Mouse (Mus musculus): ENCODE results near the gene Plxdc1.

Plxdc1 gene

GRCm38 (mm10) chr11:98016824-98017223 is 30.6 kb upstream of the Plxdc1 start:
- DNase-seq (ENCODE audit: low read depth, low spot score) = no peak

GRCm38 (mm10) chr11:98016177-98016576 is 29.9 kb upstream of the Plxdc1 start:
- DNase-seq (ENCODE audit: low read depth, low spot score) = no peak

- DNase-seq (ENCODE audit: low read depth, low spot score) = no peak
Measured at GRCm38 (mm10) chr11:98012831-98013230, 26.6 kb upstream of the Plxdc1 start.

GRCm38 (mm10) chr11:98011716-98012115 is 25.5 kb upstream of the Plxdc1 start:
- no peak for DNase-seq (ENCODE audit: low read depth, low spot score)

- DNase-seq (ENCODE audit: low read depth, low spot score) = no peak
Measured at GRCm38 (mm10) chr11:98008087-98008486, 21.8 kb upstream of the Plxdc1 start.

GRCm38 (mm10) chr11:98005686-98006085 is 19.4 kb upstream of the Plxdc1 start:
- no peak for DNase-seq (ENCODE audit: low read depth, low spot score)

GRCm38 (mm10) chr11:98005076-98005475 is 18.8 kb upstream of the Plxdc1 start:
- DNase-seq (ENCODE audit: low read depth, low spot score) = no peak

GRCm38 (mm10) chr11:98004161-98004560 is 17.9 kb upstream of the Plxdc1 start:
- DNase-seq (ENCODE audit: low read depth, low spot score) = no peak

GRCm38 (mm10) chr11:98003171-98003671 is 17.0 kb upstream of the Plxdc1 start:
- no peak for DNase-seq (ENCODE audit: low read depth, low spot score)

GRCm38 (mm10) chr11:98002627-98003026 is 16.4 kb upstream of the Plxdc1 start:
- no peak for DNase-seq (ENCODE audit: low read depth, low spot score)

GRCm38 (mm10) chr11:98001986-98002385 is 15.7 kb upstream of the Plxdc1 start:
- no peak for DNase-seq (ENCODE audit: low read depth, low spot score)

- DNase-seq (ENCODE audit: low read depth, low spot score) = no peak
Measured at GRCm38 (mm10) chr11:98001351-98001824, 15.1 kb upstream of the Plxdc1 start.

- no peak for DNase-seq (ENCODE audit: low read depth, low spot score)
Measured at GRCm38 (mm10) chr11:98000378-98001140, 14.3 kb upstream of the Plxdc1 start.

GRCm38 (mm10) chr11:97999748-98000147 is 13.5 kb upstream of the Plxdc1 start:
- no peak for DNase-seq (ENCODE audit: low read depth, low spot score)

GRCm38 (mm10) chr11:97998898-97999608 is 12.8 kb upstream of the Plxdc1 start:
- no peak for DNase-seq (ENCODE audit: low read depth, low spot score)

- no peak for DNase-seq (ENCODE audit: low read depth, low spot score)
Measured at GRCm38 (mm10) chr11:97998074-97998793, 12.0 kb upstream of the Plxdc1 start.

GRCm38 (mm10) chr11:97997387-97997960 is 11.2 kb upstream of the Plxdc1 start:
- DNase-seq (ENCODE audit: low read depth, low spot score) = no peak

GRCm38 (mm10) chr11:97996691-97997090 is 10.4 kb upstream of the Plxdc1 start:
- DNase-seq (ENCODE audit: low read depth, low spot score) = no peak

- no peak for DNase-seq (ENCODE audit: low read depth, low spot score)
Measured at GRCm38 (mm10) chr11:97995564-97996288, 9.5 kb upstream of the Plxdc1 start, which contains the start of gene Arl5c. Gene Arl5c (minus strand): TSS chr11:97996181.

GRCm38 (mm10) chr11:97994539-97995100 is 8.4 kb upstream of the Plxdc1 start:
- no peak for DNase-seq (ENCODE audit: low read depth, low spot score)

All from brain, embryonic 18.5 days (tissue).